Mouse (Mus musculus): ENCODE data around the gene Tor2a. TPM values are rescaled to one million over a fixed set of nuclear protein-coding genes. Genes with fewer than 3 reads are reported as not detected.

Gene Tor2a
- total and polyA plus RNA-seq, 3 experiments: 9.0 to 28.2 (median 14.0) TPM

- peaks cover 61% of the 10 kb centered on the region for H3K27me3 ChIP-seq (ENCODE audit: insufficient read depth, low read length)
- peak; percentile 91 for DNase-seq (ENCODE audit: low spot score)
- peak overlapping the region; percentile 62; the same call in 1 of the 2 replicates for H3K4me3 ChIP-seq (ENCODE audit: low read depth, low read length)
- H3K36me3 ChIP-seq (replicated peaks): no peaks in the 10 kb centered on the region
- TF ChIP-seq GATA2 (IDR thresholded peaks at IDR 0.05; ENCODE audit: borderline replicate concordance, low read depth, low read length) (no peak), CTCF (IDR thresholded peaks at IDR 0.05; ENCODE audit: low read depth, low read length) (no peak), GATA1 (IDR thresholded peaks at IDR 0.05; ENCODE audit: borderline replicate concordance, low read length) (no peak)
- ATAC-seq (ENCODE audit: extremely low read depth, insufficient number of reproducible peaks, low FRiP score, poor library complexity, severe bottlenecking): peak; percentile 97
- H3K4me1 ChIP-seq (ENCODE audit: insufficient read depth, low read depth, low read length): peaks cover 14% of the 10 kb centered on the region
- H3K9me3 ChIP-seq (replicated peaks): no peaks in the 10 kb centered on the region
Measured at GRCm38 (mm10) chr2:32727435-32727834, 29.6 kb upstream of the Tor2a start.

GRCm38 (mm10) chr2:32728463-32728862 lies 28.6 kb upstream of the Tor2a start:
- peaks cover 11% of the 10 kb centered on the region for H3K4me1 ChIP-seq (ENCODE audit: insufficient read depth, low read depth, low read length)
- H3K27me3 ChIP-seq (ENCODE audit: insufficient read depth, low read length): peaks cover 63% of the 10 kb centered on the region
- no peaks in the 10 kb centered on the region for H3K36me3 ChIP-seq (replicated peaks)
- no peaks in the 10 kb centered on the region for H3K9me3 ChIP-seq (replicated peaks)
- no peak for DNase-seq (ENCODE audit: low spot score)
- no peak for ATAC-seq (ENCODE audit: extremely low read depth, insufficient number of reproducible peaks, low FRiP score, poor library complexity, severe bottlenecking)
- TF ChIP-seq CTCF (IDR thresholded peaks at IDR 0.05; ENCODE audit: low read depth, low read length) (no peak), GATA1 (IDR thresholded peaks at IDR 0.05; ENCODE audit: borderline replicate concordance, low read length) (no peak), GATA2 (IDR thresholded peaks at IDR 0.05; ENCODE audit: borderline replicate concordance, low read depth, low read length) (no peak), POLR2AphosphoS5 (IDR thresholded peaks at IDR 0.05; ENCODE audit: insufficient replicate concordance, low read depth, low read length) (no peak)
- H3K4me3 ChIP-seq (ENCODE audit: low read depth, low read length): peak overlapping the region; percentile 9; the same call in 1 of the 2 replicates

- no peaks in the 10 kb centered on the region for H3K36me3 ChIP-seq (replicated peaks)
- peaks cover 11% of the 10 kb centered on the region for H3K4me1 ChIP-seq (ENCODE audit: insufficient read depth, low read depth, low read length)
Measured at GRCm38 (mm10) chr2:32729547-32729946, 27.5 kb upstream of the Tor2a start.

GRCm38 (mm10) chr2:32730854-32731253 lies 26.2 kb upstream of the Tor2a start:
- H3K9me3 ChIP-seq (replicated peaks): no peaks in the 10 kb centered on the region
- H3K4me3 ChIP-seq (ENCODE audit: low read depth, low read length): no peak overlapping the region
- DNase-seq (ENCODE audit: low spot score) (no peak), ATAC-seq (ENCODE audit: extremely low read depth, insufficient number of reproducible peaks, low FRiP score, poor library complexity, severe bottlenecking) (no peak)
- H3K36me3 ChIP-seq (replicated peaks): no peaks in the 10 kb centered on the region
- TF ChIP-seq GATA2 (IDR thresholded peaks at IDR 0.05; ENCODE audit: borderline replicate concordance, low read depth, low read length): no peak
- TF ChIP-seq POLR2AphosphoS5 (IDR thresholded peaks at IDR 0.05; ENCODE audit: insufficient replicate concordance, low read depth, low read length): no peak
- TF ChIP-seq GATA1 (IDR thresholded peaks at IDR 0.05; ENCODE audit: borderline replicate concordance, low read length): no peak
- no peak for TF ChIP-seq TAL1 (conservative IDR thresholded peaks at IDR 0.05; ENCODE audit: low read depth, low read length)
- no peak for TF ChIP-seq CTCF (IDR thresholded peaks at IDR 0.05; ENCODE audit: low read depth, low read length)
- H3K27me3 ChIP-seq (ENCODE audit: insufficient read depth, low read length): peaks cover 63% of the 10 kb centered on the region
- H3K4me1 ChIP-seq (ENCODE audit: insufficient read depth, low read depth, low read length): peaks cover 15% of the 10 kb centered on the region

More at GRCm38 (mm10) chr2:32729547-32729946, 27.5 kb upstream of the Tor2a start:
- Histone ChIP-seq H3K4me3 (ENCODE audit: low read depth, low read length) (no peak overlapping the region), H3K27me3 (ENCODE audit: insufficient read depth, low read length) (peaks cover 65% of the 10 kb centered on the region), H3K9me3 (replicated peaks) (no peaks in the 10 kb centered on the region)
- TF ChIP-seq GATA2 (IDR thresholded peaks at IDR 0.05; ENCODE audit: borderline replicate concordance, low read depth, low read length) (no peak), POLR2AphosphoS5 (IDR thresholded peaks at IDR 0.05; ENCODE audit: insufficient replicate concordance, low read depth, low read length) (no peak), GATA1 (IDR thresholded peaks at IDR 0.05; ENCODE audit: borderline replicate concordance, low read length) (no peak), TAL1 (conservative IDR thresholded peaks at IDR 0.05; ENCODE audit: low read depth, low read length) (no peak), CTCF (IDR thresholded peaks at IDR 0.05; ENCODE audit: low read depth, low read length) (no peak)
- DNase-seq (ENCODE audit: low spot score) (no peak), ATAC-seq (ENCODE audit: extremely low read depth, insufficient number of reproducible peaks, low FRiP score, poor library complexity, severe bottlenecking) (no peak)

GRCm38 (mm10) chr2:32731911-32732310 lies 25.1 kb upstream of the Tor2a start:
- no peaks in the 10 kb centered on the region for H3K9me3 ChIP-seq (replicated peaks)
- peaks cover 66% of the 10 kb centered on the region for H3K27me3 ChIP-seq (ENCODE audit: insufficient read depth, low read length)
- DNase-seq (ENCODE audit: low spot score) (no peak), ATAC-seq (ENCODE audit: extremely low read depth, insufficient number of reproducible peaks, low FRiP score, poor library complexity, severe bottlenecking) (no peak)
- peaks cover 15% of the 10 kb centered on the region for H3K4me1 ChIP-seq (ENCODE audit: insufficient read depth, low read depth, low read length)
- TF ChIP-seq GATA1 (IDR thresholded peaks at IDR 0.05; ENCODE audit: borderline replicate concordance, low read length) (no peak), CTCF (IDR thresholded peaks at IDR 0.05; ENCODE audit: low read depth, low read length) (no peak), POLR2AphosphoS5 (IDR thresholded peaks at IDR 0.05; ENCODE audit: insufficient replicate concordance, low read depth, low read length) (no peak), TAL1 (conservative IDR thresholded peaks at IDR 0.05; ENCODE audit: low read depth, low read length) (no peak), GATA2 (IDR thresholded peaks at IDR 0.05; ENCODE audit: borderline replicate concordance, low read depth, low read length) (no peak)
- H3K36me3 ChIP-seq (replicated peaks): no peaks in the 10 kb centered on the region
- no peak overlapping the region for H3K4me3 ChIP-seq (ENCODE audit: low read depth, low read length)

- TF ChIP-seq CTCF (IDR thresholded peaks at IDR 0.05; ENCODE audit: low read depth, low read length): no peak
- no peak for TF ChIP-seq GATA1 (IDR thresholded peaks at IDR 0.05; ENCODE audit: borderline replicate concordance, low read length)
- no peak for TF ChIP-seq TAL1 (conservative IDR thresholded peaks at IDR 0.05; ENCODE audit: low read depth, low read length)
- no peak for TF ChIP-seq POLR2AphosphoS5 (IDR thresholded peaks at IDR 0.05; ENCODE audit: insufficient replicate concordance, low read depth, low read length)
- TF ChIP-seq GATA2 (IDR thresholded peaks at IDR 0.05; ENCODE audit: borderline replicate concordance, low read depth, low read length): no peak
- Histone ChIP-seq H3K4me3 (ENCODE audit: low read depth, low read length) (no peak overlapping the region), H3K4me1 (ENCODE audit: insufficient read depth, low read depth, low read length) (peaks cover 7% of the 10 kb centered on the region), H3K36me3 (replicated peaks) (no peaks in the 10 kb centered on the region), H3K9me3 (replicated peaks) (no peaks in the 10 kb centered on the region), H3K27me3 (ENCODE audit: insufficient read depth, low read length) (peaks cover 71% of the 10 kb centered on the region)
- DNase-seq (ENCODE audit: low spot score) (no peak), ATAC-seq (ENCODE audit: extremely low read depth, insufficient number of reproducible peaks, low FRiP score, poor library complexity, severe bottlenecking) (no peak)
Measured at GRCm38 (mm10) chr2:32732695-32733094, 24.3 kb upstream of the Tor2a start.

All from G1E (cell line).